Mouse (Mus musculus): Measurements from ENCODE around the gene Thoc6.
A peak's percentile ranks its signal among the peaks of the same experiment; 100 is the strongest.

Gene Thoc6

DNA sequence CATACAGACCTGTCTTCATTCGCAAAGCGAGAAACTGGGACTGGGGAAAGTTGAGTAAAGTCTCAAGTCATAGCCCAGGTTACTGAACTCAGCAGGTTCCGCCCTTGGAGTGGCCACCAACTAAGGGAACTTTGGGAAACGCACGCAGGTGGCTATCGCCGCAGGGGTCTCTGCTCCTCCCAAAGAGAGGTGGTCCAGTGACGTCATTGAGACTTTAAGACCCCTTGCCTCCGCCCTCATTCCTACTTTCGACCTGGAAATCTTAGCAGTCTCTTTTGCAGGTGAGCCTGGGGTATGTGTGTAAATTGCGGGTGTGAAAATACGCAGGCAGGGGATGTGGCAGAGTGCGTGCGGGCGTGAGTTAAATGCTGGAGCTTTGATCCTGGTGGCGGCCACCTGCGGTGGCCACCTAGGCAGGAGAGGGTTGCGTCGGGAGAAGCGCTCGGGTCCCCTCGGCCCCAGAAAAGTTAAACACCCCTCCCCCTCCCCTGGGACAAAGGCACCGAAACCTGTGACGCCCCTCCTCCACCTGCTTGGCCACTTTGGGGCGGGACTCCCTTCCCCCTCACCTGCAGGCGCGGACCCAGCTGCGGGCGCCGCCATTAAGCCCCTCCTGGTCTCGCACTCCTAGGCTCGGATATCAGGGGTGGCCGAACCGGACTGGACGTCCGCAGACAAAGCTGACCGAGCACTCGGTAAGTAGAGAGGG lies 5.6 kb upstream of the Thoc6 start, which contains the start of gene Cldn6:
TSS of gene Cldn6 (plus strand) at position 123 of the 709 bp plus-strand sequence.
- ATAC-seq (ENCODE audit: insufficient number of reproducible peaks, low FRiP score, low TSS enrichment): no peak

GRCm38 (mm10) chr17:23677236-23677679 lies 3.6 kb upstream of the Thoc6 start, which contains the start of gene Tnfrsf12a:
TSS of gene Tnfrsf12a (minus strand) at chr17:23677468.
- ATAC-seq (ENCODE audit: insufficient number of reproducible peaks, low FRiP score, low TSS enrichment): peak; percentile 28; the same call in 1 of the 2 replicates

DNA sequence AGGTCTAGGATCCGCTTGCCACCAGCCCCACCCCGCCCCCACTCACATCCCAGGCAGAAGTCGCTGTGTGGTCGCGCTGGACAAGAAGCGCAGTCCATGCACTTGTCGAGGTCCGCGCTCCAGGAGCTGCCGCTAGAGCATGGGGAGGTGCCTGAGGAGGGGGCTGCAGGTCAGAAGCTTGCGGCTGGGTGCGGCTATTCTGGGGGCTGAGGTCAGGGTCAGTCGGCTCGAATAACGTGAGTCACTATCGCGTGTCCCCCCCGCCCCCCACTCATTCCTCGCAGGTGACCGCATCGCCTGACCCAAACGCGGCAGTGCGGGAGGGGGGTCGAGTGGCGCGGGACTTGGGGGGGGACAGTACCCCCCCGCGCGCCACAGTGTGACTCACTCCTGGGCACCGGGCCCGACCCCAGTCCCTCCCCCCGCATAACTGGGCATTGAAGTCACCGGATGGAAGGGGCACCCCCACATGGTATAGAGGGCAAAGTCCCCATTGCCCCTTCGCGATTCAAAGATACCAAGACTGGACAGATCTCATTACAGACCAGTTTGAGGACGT lies 2.9 kb upstream of the Thoc6 start:
- no peak for ATAC-seq (ENCODE audit: insufficient number of reproducible peaks, low FRiP score, low TSS enrichment)

DNA sequence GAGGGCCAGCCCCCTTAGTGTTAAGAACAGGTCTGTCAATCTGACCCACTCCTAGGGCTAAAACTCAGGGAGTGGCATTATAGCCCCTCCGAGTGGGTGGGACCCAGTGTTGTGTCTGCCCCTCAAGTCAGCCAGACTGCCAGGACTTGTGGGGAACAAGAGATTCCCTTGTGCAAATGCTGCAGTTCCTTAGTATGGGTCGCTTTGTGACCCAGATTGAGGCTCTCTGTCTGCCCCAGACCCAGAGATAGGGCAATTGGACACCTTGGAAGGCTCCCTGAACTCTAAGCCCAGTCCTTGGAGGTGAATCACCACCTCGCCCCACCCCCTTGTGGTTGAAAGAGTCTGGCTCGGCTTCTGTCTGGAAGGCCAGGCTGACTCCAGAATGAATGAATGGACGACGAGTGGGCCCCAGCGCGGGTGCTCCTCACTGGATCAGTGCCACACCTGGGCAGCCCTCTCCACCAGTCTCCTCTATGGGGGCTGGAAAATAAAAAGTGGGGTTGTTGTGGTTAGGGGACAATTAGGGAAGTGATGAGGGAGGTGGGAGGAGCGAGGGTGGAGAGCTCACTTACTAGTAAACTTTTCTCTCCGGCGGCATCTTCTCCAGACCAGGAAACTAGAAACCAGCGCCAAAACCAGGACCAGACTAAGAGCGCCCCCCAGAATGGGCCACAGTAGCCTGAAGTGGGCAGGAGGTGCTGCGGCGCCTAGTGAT lies 2.0 kb upstream of the Thoc6 start:
- ATAC-seq (ENCODE audit: insufficient number of reproducible peaks, low FRiP score, low TSS enrichment): no peak

- ATAC-seq (ENCODE audit: insufficient number of reproducible peaks, low FRiP score, low TSS enrichment): no peak
Measured at GRCm38 (mm10) chr17:23675127-23675526, 1.4 kb upstream of the Thoc6 start.

- ATAC-seq (ENCODE audit: insufficient number of reproducible peaks, low FRiP score, low TSS enrichment): no peak
Measured at GRCm38 (mm10) chr17:23674271-23674952, 730 bp upstream of the Thoc6 start.

- no peak for ATAC-seq (ENCODE audit: insufficient number of reproducible peaks, low FRiP score, low TSS enrichment)
Measured at GRCm38 (mm10) chr17:23672761-23673160, 921 bp downstream of the Thoc6 start.

DNA sequence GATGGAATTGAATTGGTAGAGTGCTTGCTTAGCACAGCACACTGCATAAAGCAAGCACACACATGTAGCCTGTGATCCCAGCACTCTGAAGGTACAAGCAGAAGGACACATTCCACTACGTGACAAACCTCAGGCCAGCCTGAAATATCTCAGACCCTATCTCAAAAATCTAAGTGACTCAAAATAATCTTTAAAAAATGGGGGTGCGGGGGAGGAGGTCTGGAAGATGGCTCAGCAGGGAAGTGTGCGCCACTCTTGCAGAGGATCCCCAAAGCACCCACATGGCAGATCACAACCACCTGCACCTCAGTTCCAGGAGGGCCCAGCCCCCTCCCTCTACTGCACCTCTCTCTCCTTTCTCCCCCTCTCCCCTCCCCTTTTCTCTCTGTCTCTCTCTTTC lies 2.2 kb downstream of the Thoc6 start:
- ATAC-seq (ENCODE audit: insufficient number of reproducible peaks, low FRiP score, low TSS enrichment): no peak

- ATAC-seq (ENCODE audit: insufficient number of reproducible peaks, low FRiP score, low TSS enrichment): no peak
Measured at GRCm38 (mm10) chr17:23670516-23671074, 3.1 kb downstream of the Thoc6 start.

DNA sequence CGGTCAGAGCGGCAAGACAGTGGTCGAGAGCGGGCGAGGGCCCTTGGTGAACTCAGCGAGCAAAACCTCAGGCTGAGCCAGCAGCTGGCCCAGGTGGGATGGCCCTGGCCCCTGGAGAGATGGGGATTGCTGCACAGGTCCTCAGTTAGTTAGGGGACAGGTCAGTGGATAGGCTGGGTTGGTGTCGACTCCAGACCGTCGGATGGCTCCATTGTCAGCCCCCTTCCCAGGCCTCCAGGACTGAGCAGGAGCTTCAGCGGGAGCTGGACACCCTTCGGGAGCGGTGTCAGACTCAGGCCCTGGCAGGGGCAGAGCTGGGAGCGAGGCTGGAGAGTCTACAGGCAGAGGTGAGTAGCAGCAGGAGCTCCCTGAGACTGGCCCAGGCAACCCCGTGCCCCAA lies 8.2 kb downstream of the Thoc6 start:
- ATAC-seq (ENCODE audit: insufficient number of reproducible peaks, low FRiP score, low TSS enrichment): no peak

GRCm38 (mm10) chr17:23664556-23665021 lies 9.1 kb downstream of the Thoc6 start:
- no peak; the same call in 1 of the 2 replicates for ATAC-seq (ENCODE audit: insufficient number of reproducible peaks, low FRiP score, low TSS enrichment)

DNA sequence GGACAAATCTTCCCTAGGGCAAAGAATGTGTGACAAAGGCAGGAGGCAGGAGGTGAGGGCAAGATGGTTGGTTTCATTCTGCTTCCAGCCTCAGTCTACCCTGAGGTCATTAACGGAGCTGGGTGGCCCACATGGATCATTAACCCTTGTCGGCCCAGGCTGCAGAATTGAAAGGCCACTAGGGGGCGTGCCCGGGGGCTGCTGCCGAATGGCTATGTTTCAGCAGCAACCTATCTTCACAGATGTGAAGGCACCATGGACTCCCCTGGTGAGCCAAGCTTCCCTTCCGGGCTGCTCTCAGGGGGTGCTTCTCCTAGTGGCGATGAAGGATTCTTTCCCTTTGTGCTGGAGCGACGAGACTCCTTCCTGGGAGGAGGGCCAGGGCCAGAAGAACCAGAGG lies 12.2 kb downstream of the Thoc6 start:
- ATAC-seq (ENCODE audit: insufficient number of reproducible peaks, low FRiP score, low TSS enrichment): no peak

- ATAC-seq (ENCODE audit: insufficient number of reproducible peaks, low FRiP score, low TSS enrichment): no peak
Measured at GRCm38 (mm10) chr17:23660876-23661200, 12.8 kb downstream of the Thoc6 start.

GRCm38 (mm10) chr17:23660117-23660875 lies 13.4 kb downstream of the Thoc6 start, which contains the start of gene Bicdl2:
TSS of gene Bicdl2 (plus strand) at chr17:23660506.
- ATAC-seq (ENCODE audit: insufficient number of reproducible peaks, low FRiP score, low TSS enrichment): no peak

GRCm38 (mm10) chr17:23658450-23658849 lies 15.2 kb downstream of the Thoc6 start:
- ATAC-seq (ENCODE audit: insufficient number of reproducible peaks, low FRiP score, low TSS enrichment): no peak

DNA sequence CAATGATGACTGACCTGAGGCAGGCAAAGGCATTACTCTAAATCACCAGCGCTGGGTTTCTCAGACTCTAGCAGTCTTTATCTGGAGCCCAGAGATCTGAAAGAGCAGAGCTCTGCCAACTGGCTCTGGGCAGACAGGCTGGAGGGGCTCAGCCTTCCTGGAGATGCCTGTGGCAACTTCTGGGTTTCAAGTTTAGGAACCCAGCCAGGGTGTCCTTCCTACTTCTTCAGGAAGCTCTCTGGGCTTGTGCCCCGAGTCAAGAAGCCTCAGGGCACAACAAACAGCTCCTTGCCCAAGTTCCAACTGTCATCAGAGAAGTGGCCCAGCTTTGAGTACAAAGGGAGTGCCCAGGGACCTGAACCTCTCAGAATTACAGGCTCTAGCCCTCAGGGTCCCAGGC lies 19.3 kb downstream of the Thoc6 start:
- ATAC-seq (ENCODE audit: insufficient number of reproducible peaks, low FRiP score, low TSS enrichment): no peak

- ATAC-seq (ENCODE audit: insufficient number of reproducible peaks, low FRiP score, low TSS enrichment): no peak
Measured at GRCm38 (mm10) chr17:23654001-23654400, 19.7 kb downstream of the Thoc6 start.

DNA sequence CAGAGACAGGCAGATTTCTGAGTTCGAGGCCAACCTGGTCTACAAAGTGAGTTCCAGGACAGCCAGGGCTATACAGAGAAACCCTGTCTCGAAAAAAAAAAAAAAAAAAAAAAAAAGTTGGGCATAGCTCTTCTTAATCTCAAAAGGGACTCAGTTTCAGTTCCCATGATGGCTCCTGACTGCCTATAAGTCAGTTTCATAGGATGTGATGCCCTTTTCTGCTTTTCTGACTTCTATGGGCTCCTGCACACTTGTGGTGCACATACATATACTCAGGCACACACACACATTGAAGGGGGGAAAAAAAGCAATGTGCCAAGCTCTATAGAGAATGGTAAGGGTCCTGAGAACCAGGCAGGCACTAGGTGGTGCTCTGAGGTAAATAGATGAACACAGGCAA lies 20.4 kb downstream of the Thoc6 start:
- no peak for ATAC-seq (ENCODE audit: insufficient number of reproducible peaks, low FRiP score, low TSS enrichment)

GRCm38 (mm10) chr17:23651363-23651762 lies 22.3 kb downstream of the Thoc6 start:
- ATAC-seq (ENCODE audit: insufficient number of reproducible peaks, low FRiP score, low TSS enrichment): no peak

GRCm38 (mm10) chr17:23645894-23646293 lies 27.8 kb downstream of the Thoc6 start:
- ATAC-seq (ENCODE audit: insufficient number of reproducible peaks, low FRiP score, low TSS enrichment): no peak
